Mouse (Mus musculus): Measurements from ENCODE around the gene Cnn3.

GRCm38 (mm10) chr3:121449527-121449926 is 23.2 kb downstream of the Cnn3 start:
- TF ChIP-seq CHD2 (IDR thresholded peaks at IDR 0.05; ENCODE audit: low read depth, low read length) (no peak), ZC3H11A (IDR thresholded peaks at IDR 0.05; ENCODE audit: borderline replicate concordance, low read depth, low read length) (no peak), ZNF384 (IDR thresholded peaks at IDR 0.05; ENCODE audit: low read depth, low read length) (no peak), HCFC1 (IDR thresholded peaks at IDR 0.05; ENCODE audit: borderline replicate concordance, insufficient read depth, low read length) (no peak), MAFK (IDR thresholded peaks at IDR 0.05; ENCODE audit: insufficient read depth, low read depth, low read length) (no peak)
